In the genomic region with DNA sequence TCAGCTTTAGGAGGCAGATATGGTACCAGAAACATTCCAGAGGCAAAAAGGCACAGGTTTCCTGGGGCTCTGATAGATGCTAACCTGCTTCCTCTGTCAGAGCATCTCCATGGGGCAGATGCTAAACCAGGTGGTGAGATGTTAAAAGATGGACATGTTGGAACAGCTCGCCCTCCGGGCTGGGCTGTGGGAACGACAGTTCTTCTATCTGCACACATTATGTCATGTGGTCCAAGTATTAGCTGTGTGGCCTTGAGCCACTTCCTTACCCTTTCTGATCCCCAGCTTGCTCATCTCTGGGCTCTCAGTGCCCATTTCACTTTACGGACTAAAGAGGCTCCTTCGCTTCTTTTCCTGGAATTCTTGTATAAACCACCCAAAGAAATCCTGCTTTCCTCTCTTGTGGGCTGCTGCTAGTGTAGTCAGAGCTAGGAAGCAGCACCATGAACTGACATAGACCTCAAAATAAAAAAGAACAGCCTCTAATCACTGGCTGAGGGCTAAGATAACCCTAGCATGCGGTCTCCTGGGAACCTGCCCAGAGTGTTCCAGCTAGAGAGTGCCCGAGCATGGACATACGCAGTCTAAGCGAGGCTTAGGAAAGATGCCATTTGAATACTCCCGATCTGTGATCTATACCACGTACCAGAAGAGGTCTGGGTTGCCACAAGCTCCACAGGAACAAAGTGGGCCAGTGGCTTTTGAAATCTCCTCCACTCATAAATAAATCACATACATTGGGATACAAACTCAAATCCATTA, we compare ENCODE assay signal across 13 mouse cellular contexts.
DNase-seq lines count a peak whose midpoint lies in the region; ATAC-seq and TF ChIP-seq lines count a peak whose summit lies in the region.
"Had no signal": no experiment of that assay in that cellular context is flagged by ENCODE, and none has a peak within 500 bp of the region (broad histone marks: within the 10 kb centered on the region; RNA-seq: fewer than 3 reads in every experiment).

No protein-coding gene starts in this region.

- peak overlapping the region; percentile 62; the same call in 1 of the 2 replicates for H3K27ac ChIP-seq in forebrain, postnatal 0 days (ENCODE audit: low read depth, low read length)
- H3K27ac ChIP-seq in forebrain, embryonic 14.5 days (ENCODE audit: low read depth, low read length), result no peak overlapping the region
- peak overlapping the region; percentile 21; the same call in 1 of the 2 replicates for H3K27ac ChIP-seq in midbrain, embryonic 12.5 days (replicated peaks)
- no peak overlapping the region for H3K27ac ChIP-seq in midbrain, embryonic 11.5 days (ENCODE audit: low read depth, low read length)
- H3K27ac ChIP-seq in heart, embryonic 16.5 days (ENCODE audit: low read length), result peak overlapping the region; percentile 92
- no peak overlapping the region for H3K27ac ChIP-seq in neural tube, embryonic 13.5 days (replicated peaks)
- H3K27ac ChIP-seq: embryonic facial prominence, embryonic 10.5 days had no signal

- H3K4me3 ChIP-seq in forebrain, postnatal 0 days (ENCODE audit: low read depth, low read length), result peak overlapping the region; percentile 51
- H3K4me3 ChIP-seq in forebrain, embryonic 14.5 days (ENCODE audit: low read depth, low read length), result no peak overlapping the region
- H3K4me3 ChIP-seq in midbrain, embryonic 12.5 days, result no peak overlapping the region
- H3K4me3 ChIP-seq in midbrain, embryonic 11.5 days (ENCODE audit: low read depth, low read length), result no peak overlapping the region
- H3K4me3 ChIP-seq in heart, embryonic 16.5 days (ENCODE audit: low read length), result peak overlapping the region; percentile 75
- peak overlapping the region; percentile 41 for H3K4me3 ChIP-seq in neural tube, embryonic 13.5 days
- H3K4me3 ChIP-seq: embryonic facial prominence, embryonic 10.5 days had no signal

- H3K36me3 ChIP-seq in forebrain, postnatal 0 days (ENCODE audit: insufficient read depth), result no peaks in the 10 kb centered on the region
- no peaks in the 10 kb centered on the region for H3K36me3 ChIP-seq in forebrain, embryonic 14.5 days (ENCODE audit: control insufficient read depth, insufficient read depth, low read length)
- no peaks in the 10 kb centered on the region for H3K36me3 ChIP-seq in midbrain, embryonic 12.5 days
- no peaks in the 10 kb centered on the region for H3K36me3 ChIP-seq in midbrain, embryonic 11.5 days (ENCODE audit: control insufficient read depth, insufficient read depth, low read length)
- H3K36me3 ChIP-seq in heart, embryonic 16.5 days (ENCODE audit: control insufficient read depth, insufficient read depth), result peaks cover 4% of the 10 kb centered on the region; the same call in 1 of the 2 replicates
- no peaks in the 10 kb centered on the region for H3K36me3 ChIP-seq in neural tube, embryonic 13.5 days
- H3K36me3 ChIP-seq: embryonic facial prominence, embryonic 10.5 days had no signal

- WGBS in forebrain, postnatal 0 days, result 82% methylated on average over 11 of the region's 11 CpGs
- WGBS in forebrain, embryonic 14.5 days, result 90% methylated on average over 11 of the region's 11 CpGs
- 86% methylated on average over 11 of the region's 11 CpGs for WGBS in midbrain, embryonic 12.5 days
- WGBS in midbrain, embryonic 11.5 days, result 90% methylated on average over 11 of the region's 11 CpGs
- WGBS in heart, embryonic 16.5 days, result 54% methylated on average over 11 of the region's 11 CpGs
- WGBS in neural tube, embryonic 13.5 days, result 88% methylated on average over 11 of the region's 11 CpGs

- no peaks in the 10 kb centered on the region for H3K27me3 ChIP-seq in forebrain, postnatal 0 days (ENCODE audit: insufficient read depth, low read length)
- H3K27me3 ChIP-seq in forebrain, embryonic 14.5 days (replicated peaks; ENCODE audit: control insufficient read depth, insufficient read depth, low read length), result peaks cover 7% of the 10 kb centered on the region; the same call in 1 of the 2 replicates
- H3K27me3 ChIP-seq in midbrain, embryonic 12.5 days, result peaks cover 36% of the 10 kb centered on the region
- H3K27me3 ChIP-seq in midbrain, embryonic 11.5 days (ENCODE audit: control insufficient read depth, insufficient read depth, low read length), result peaks cover 3% of the 10 kb centered on the region
- no peaks in the 10 kb centered on the region for H3K27me3 ChIP-seq in heart, embryonic 16.5 days (ENCODE audit: control insufficient read depth, insufficient read depth, low read length)
- peaks cover 17% of the 10 kb centered on the region for H3K27me3 ChIP-seq in neural tube, embryonic 13.5 days
- H3K27me3 ChIP-seq: Patski had no signal

- no peak for DNase-seq in forebrain, postnatal 0 days
- no peak for DNase-seq in forebrain, embryonic 14.5 days (ENCODE audit: low spot score)
- DNase-seq in midbrain, embryonic 11.5 days (ENCODE audit: low spot score, missing footprints), result no peak
- DNase-seq in urinary bladder, postnatal 36 days (ENCODE audit: low spot score in 2 of 2), result no peak
- no peak for DNase-seq in frontal cortex, adult 2 months (ENCODE audit: extremely low spot score in 1 of 2, low spot score in 1 of 2)
- DNase-seq: adrenal gland, postnatal 36 days; kidney, postnatal 36 days; lung, embryonic 14.5 days had no signal

- H3K9ac ChIP-seq in forebrain, postnatal 0 days, result peak overlapping the region; percentile 61; the same call in 1 of the 2 replicates
- no peak overlapping the region for H3K9ac ChIP-seq in forebrain, embryonic 14.5 days (ENCODE audit: low read length)
- H3K9ac ChIP-seq in midbrain, embryonic 12.5 days (replicated peaks), result no peak overlapping the region
- no peak overlapping the region for H3K9ac ChIP-seq in midbrain, embryonic 11.5 days (ENCODE audit: low read length)
- H3K9ac ChIP-seq in heart, embryonic 16.5 days (ENCODE audit: low read length), result peak overlapping the region; percentile 78
- H3K9ac ChIP-seq in neural tube, embryonic 13.5 days, result peak overlapping the region; percentile 53; the same call in 1 of the 2 replicates
- H3K9ac ChIP-seq: lung, embryonic 14.5 days had no signal

- H3K4me1 ChIP-seq in forebrain, postnatal 0 days (ENCODE audit: insufficient read depth), result peaks cover 24% of the 10 kb centered on the region
- H3K4me1 ChIP-seq in forebrain, embryonic 14.5 days (ENCODE audit: control insufficient read depth, insufficient read depth, low read length), result peaks cover 17% of the 10 kb centered on the region
- peaks cover 37% of the 10 kb centered on the region for H3K4me1 ChIP-seq in midbrain, embryonic 12.5 days
- peaks cover 25% of the 10 kb centered on the region for H3K4me1 ChIP-seq in midbrain, embryonic 11.5 days (ENCODE audit: control insufficient read depth, insufficient read depth, low read length)
- H3K4me1 ChIP-seq in heart, embryonic 16.5 days (ENCODE audit: control insufficient read depth, insufficient read depth, low read length), result peaks cover 59% of the 10 kb centered on the region
- peaks cover 34% of the 10 kb centered on the region for H3K4me1 ChIP-seq in neural tube, embryonic 13.5 days (replicated peaks)

- no peak for ATAC-seq in forebrain, postnatal 0 days
- ATAC-seq in forebrain, embryonic 14.5 days, result no peak
- no peak for ATAC-seq in midbrain, embryonic 12.5 days (ENCODE audit: low FRiP score, low read depth)
- ATAC-seq in midbrain, embryonic 11.5 days (ENCODE audit: low FRiP score), result no peak
- peak; percentile 28 for ATAC-seq in heart, embryonic 16.5 days (replicated peaks; ENCODE audit: extremely low read depth, insufficient read depth, low FRiP score)
- no peak for ATAC-seq in neural tube, embryonic 13.5 days (ENCODE audit: low read depth)
- ATAC-seq: Patski had no signal

- H3K9me3 ChIP-seq in forebrain, postnatal 0 days (ENCODE audit: low read length), result no peaks in the 10 kb centered on the region
- no peaks in the 10 kb centered on the region for H3K9me3 ChIP-seq in forebrain, embryonic 14.5 days (replicated peaks; ENCODE audit: control insufficient read depth, low read length)
- H3K9me3 ChIP-seq in midbrain, embryonic 12.5 days, result no peaks in the 10 kb centered on the region
- no peaks in the 10 kb centered on the region for H3K9me3 ChIP-seq in midbrain, embryonic 11.5 days (ENCODE audit: control insufficient read depth, low read length)
- H3K9me3 ChIP-seq in heart, embryonic 16.5 days (replicated peaks; ENCODE audit: control insufficient read depth, low read length), result no peaks in the 10 kb centered on the region
- H3K9me3 ChIP-seq in neural tube, embryonic 13.5 days, result no peaks in the 10 kb centered on the region
- H3K9me3 ChIP-seq: embryonic facial prominence, embryonic 10.5 days had no signal

- TF ChIP-seq CTCF in forebrain, postnatal 0 days (IDR thresholded peaks at IDR 0.05; ENCODE audit: low read depth), result no peak

- H3K4me2 ChIP-seq in forebrain, postnatal 0 days (ENCODE audit: low read depth), result peak overlapping the region; percentile 80
- H3K4me2 ChIP-seq in forebrain, embryonic 14.5 days (ENCODE audit: low read length), result no peak overlapping the region
- no peak overlapping the region for H3K4me2 ChIP-seq in midbrain, embryonic 12.5 days (replicated peaks)
- H3K4me2 ChIP-seq in midbrain, embryonic 11.5 days, result no peak overlapping the region
- H3K4me2 ChIP-seq in heart, embryonic 16.5 days (ENCODE audit: low read depth, low read length), result peak overlapping the region; percentile 80
- H3K4me2 ChIP-seq in neural tube, embryonic 13.5 days, result peak overlapping the region; percentile 71

Comparison
In these comparisons a context has a peak if more than half of its experiments do, and no peak if none do; other contexts are left out.
1. H3K27ac ChIP-seq: peak in forebrain, postnatal 0 days (single experiment), midbrain, embryonic 12.5 days (single experiment) and heart, embryonic 16.5 days (single experiment); none in forebrain, embryonic 14.5 days (single experiment), midbrain, embryonic 11.5 days (single experiment) and neural tube, embryonic 13.5 days (single experiment).
2. H3K4me2 ChIP-seq: peak in forebrain, postnatal 0 days (single experiment), heart, embryonic 16.5 days (single experiment) and neural tube, embryonic 13.5 days (single experiment); none in forebrain, embryonic 14.5 days (single experiment), midbrain, embryonic 12.5 days (single experiment) and midbrain, embryonic 11.5 days (single experiment).
3. H3K4me3 ChIP-seq: peak in forebrain, postnatal 0 days (single experiment), heart, embryonic 16.5 days (single experiment) and neural tube, embryonic 13.5 days (single experiment); none in forebrain, embryonic 14.5 days (single experiment), midbrain, embryonic 12.5 days (single experiment) and midbrain, embryonic 11.5 days (single experiment).
4. H3K9ac ChIP-seq: peak in forebrain, postnatal 0 days (single experiment), heart, embryonic 16.5 days (single experiment) and neural tube, embryonic 13.5 days (single experiment); none in forebrain, embryonic 14.5 days (single experiment), midbrain, embryonic 12.5 days (single experiment) and midbrain, embryonic 11.5 days (single experiment).